Mouse (Mus musculus): ENCODE measurements around the gene Scgb2b2. TPM values are rescaled to one million over a fixed set of nuclear protein-coding genes. Genes with fewer than 3 reads are reported as not detected.

The Scgb2b2 gene
- not detected in 2 replicates for polyA plus RNA-seq (2016; fragmentation: Nextera tagmentation; extraction: Ambion mirVana)

GRCm38 (mm10) chr7:31290208-31290607, at the start of gene Scgb2b2:
Gene Scgb2b2, plus strand, starts transcription at chr7:31290508.
- WGBS = 82% methylated on average over 5 of the region's 5 CpGs

DNA sequence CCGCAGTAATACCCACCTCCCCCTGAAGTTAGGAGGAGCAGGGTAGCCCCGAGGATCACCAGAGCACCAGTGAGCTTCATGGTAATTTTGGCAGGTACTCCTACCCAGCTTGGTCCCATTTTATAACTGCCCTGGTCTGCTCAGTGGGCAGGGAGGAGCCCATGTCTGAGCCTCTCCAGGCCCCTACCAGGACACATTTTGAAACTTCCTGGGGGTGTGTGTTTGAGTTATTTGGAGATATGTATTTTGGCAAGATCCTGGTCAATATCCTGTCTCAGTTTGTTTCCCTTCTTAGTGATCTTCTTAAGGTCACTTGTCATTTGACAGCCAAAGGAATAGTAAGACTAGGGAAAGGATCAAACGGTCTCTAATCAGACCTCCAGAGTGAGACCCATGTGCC, 1.4 kb downstream of the Scgb2b2 start, which contains the start of gene Scgb1b2:
Gene Scgb1b2, minus strand, starts transcription at position 101 of the 400 bp plus-strand sequence.
- 79% methylated on average over 3 of the region's 3 CpGs for WGBS

More at GRCm38 (mm10) chr7:31290208-31290607, at the start of gene Scgb2b2:
- H3K4me1 ChIP-seq (replicated peaks) = no peaks in the 10 kb centered on the region
- H3K36me3 ChIP-seq = no peaks in the 10 kb centered on the region
- no peak for DNase-seq (ENCODE audit: low spot score)
- no peak within 1 kb of the TSS for H3K4me3 ChIP-seq
- H3K27ac ChIP-seq = no peak within 1 kb of the TSS
- H3K27me3 ChIP-seq (ENCODE audit: insufficient read depth, poor library complexity, severe bottlenecking) = no peaks in the 10 kb centered on the region
- H3K9me3 ChIP-seq = peaks cover 57% of the 10 kb centered on the region

More for the DNA sequence above, 1.4 kb downstream of the Scgb2b2 start, which contains the start of gene Scgb1b2:
- H3K27me3 ChIP-seq (ENCODE audit: insufficient read depth, poor library complexity, severe bottlenecking) = no peaks in the 10 kb centered on the region
- H3K9me3 ChIP-seq = peaks cover 50% of the 10 kb centered on the region
- no peak within 1 kb of the TSS for H3K4me3 ChIP-seq
- no peaks in the 10 kb centered on the region for H3K36me3 ChIP-seq
- no peaks in the 10 kb centered on the region for H3K4me1 ChIP-seq (replicated peaks)
- H3K27ac ChIP-seq = no peak within 1 kb of the TSS
- no peak for DNase-seq (ENCODE audit: low spot score)

Other genes starting within 250 kb of the Scgb2b2 start
- gene Fxyd5, start 248.0 kb upstream of the Scgb2b2 start, polyA plus RNA-seq (2016; fragmentation: Nextera tagmentation; extraction: Ambion mirVana) = 11.6 and 14.7 TPM in 2 replicates
- 1.4 and 7.6 TPM in 2 replicates for gene Fxyd7, start 239.0 kb upstream of the Scgb2b2 start, polyA plus RNA-seq (2016; fragmentation: Nextera tagmentation; extraction: Ambion mirVana)
- gene Fxyd1, start 233.3 kb upstream of the Scgb2b2 start, polyA plus RNA-seq (2016; fragmentation: Nextera tagmentation; extraction: Ambion mirVana) = 14.0 and 17.1 TPM in 2 replicates
- 2.3 and 6.3 TPM in 2 replicates for gene Lgi4, start 231.2 kb upstream of the Scgb2b2 start, polyA plus RNA-seq (2016; fragmentation: Nextera tagmentation; extraction: Ambion mirVana)
- gene Fxyd3, start 213.8 kb upstream of the Scgb2b2 start, polyA plus RNA-seq (2016; fragmentation: Nextera tagmentation; extraction: Ambion mirVana) = 7.9 and 10.8 TPM in 2 replicates
- 3.0 and 4.5 TPM in 2 replicates for gene Hpn, start 175.2 kb upstream of the Scgb2b2 start, polyA plus RNA-seq (2016; fragmentation: Nextera tagmentation; extraction: Ambion mirVana)
- gene Scn1b, start 163.5 kb upstream of the Scgb2b2 start, polyA plus RNA-seq (2016; fragmentation: Nextera tagmentation; extraction: Ambion mirVana) = 1.2 and 1.3 TPM in 2 replicates
- 111 and 144 TPM in 2 replicates for gene Gramd1a, start 134.6 kb upstream of the Scgb2b2 start, polyA plus RNA-seq (2016; fragmentation: Nextera tagmentation; extraction: Ambion mirVana)
- not detected in 2 replicates for gene Scgb1b2, start 1.3 kb downstream of the Scgb2b2 start, polyA plus RNA-seq (2016; fragmentation: Nextera tagmentation; extraction: Ambion mirVana)
- not detected in 2 replicates for gene Scgb2b3, start 71.6 kb downstream of the Scgb2b2 start, polyA plus RNA-seq (2016; fragmentation: Nextera tagmentation; extraction: Ambion mirVana)
- not detected in 2 replicates for gene Scgb1b3, start 85.1 kb downstream of the Scgb2b2 start, polyA plus RNA-seq (2016; fragmentation: Nextera tagmentation; extraction: Ambion mirVana)

Data from hindbrain, embryonic 10.5 days (tissue).